Mouse (Mus musculus) bone marrow macrophage, adult 2 months (primary cell): ENCODE measurements around the gene Rffl.

Experiments used
- CTCF ChIP-seq: IDR thresholded peaks from 2 replicates; pipeline ENCODE4 v1.5.1; 2012; ENCODE audit warnings: low read depth, mild to moderate bottlenecking, low read length, moderate library complexity
- POLR2A ChIP-seq: IDR thresholded peaks from 2 replicates; pipeline ENCODE4 v1.6.1; 2012; ENCODE audit warnings: mild to moderate bottlenecking, low read depth, low read length, borderline replicate concordance

DNA sequence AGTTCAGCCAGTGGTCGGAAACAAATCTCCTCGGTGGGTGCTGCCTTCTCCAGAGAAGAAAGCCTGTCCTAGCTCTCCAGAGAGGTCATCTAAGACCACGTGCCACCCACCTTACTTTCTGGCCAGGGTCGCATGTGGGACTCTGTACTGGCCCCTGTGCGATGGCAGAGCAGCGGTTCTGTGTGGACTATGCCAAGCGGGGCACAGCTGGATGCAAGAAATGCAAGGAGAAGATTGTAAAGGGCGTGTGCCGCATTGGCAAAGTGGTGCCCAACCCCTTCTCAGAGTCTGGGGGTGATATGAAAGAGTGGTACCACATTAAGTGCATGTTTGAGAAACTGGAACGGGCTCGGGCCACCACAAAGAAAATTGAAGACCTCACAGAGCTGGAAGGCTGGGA lies 87.6 kb downstream of the Rffl start:
- TF ChIP-seq POLR2A (no peak), CTCF (no peak)
